Mouse (Mus musculus) ovary, postnatal 36 days (tissue): ENCODE results near the gene Cep83.

Experiments used
- DNase-seq: peaks from one replicate; pipeline ENCODE4 v3.0.0; 2022; ENCODE audit warnings: low spot score, mixed read lengths

Cep83 gene

DNA sequence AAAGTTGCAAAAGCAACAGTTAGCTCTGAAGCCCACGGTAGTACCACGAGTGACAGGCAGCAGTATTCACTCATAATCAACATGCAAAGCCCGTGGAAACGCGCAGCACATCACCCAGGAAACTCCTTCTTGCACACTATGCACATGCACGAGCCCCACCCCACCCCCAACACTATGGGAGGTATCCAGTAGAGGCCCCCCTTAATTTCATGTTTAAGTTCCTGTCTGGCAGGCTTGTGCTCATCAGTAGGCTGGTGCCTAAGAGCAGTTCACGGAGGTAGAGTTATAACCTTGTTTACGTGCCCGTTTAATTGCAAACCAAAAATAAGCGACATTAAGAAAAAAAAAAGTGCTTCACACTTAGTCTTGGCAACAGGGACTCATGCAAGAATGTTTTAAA is 138.9 kb downstream of the Cep83 start:
- no peak for DNase-seq

DNA sequence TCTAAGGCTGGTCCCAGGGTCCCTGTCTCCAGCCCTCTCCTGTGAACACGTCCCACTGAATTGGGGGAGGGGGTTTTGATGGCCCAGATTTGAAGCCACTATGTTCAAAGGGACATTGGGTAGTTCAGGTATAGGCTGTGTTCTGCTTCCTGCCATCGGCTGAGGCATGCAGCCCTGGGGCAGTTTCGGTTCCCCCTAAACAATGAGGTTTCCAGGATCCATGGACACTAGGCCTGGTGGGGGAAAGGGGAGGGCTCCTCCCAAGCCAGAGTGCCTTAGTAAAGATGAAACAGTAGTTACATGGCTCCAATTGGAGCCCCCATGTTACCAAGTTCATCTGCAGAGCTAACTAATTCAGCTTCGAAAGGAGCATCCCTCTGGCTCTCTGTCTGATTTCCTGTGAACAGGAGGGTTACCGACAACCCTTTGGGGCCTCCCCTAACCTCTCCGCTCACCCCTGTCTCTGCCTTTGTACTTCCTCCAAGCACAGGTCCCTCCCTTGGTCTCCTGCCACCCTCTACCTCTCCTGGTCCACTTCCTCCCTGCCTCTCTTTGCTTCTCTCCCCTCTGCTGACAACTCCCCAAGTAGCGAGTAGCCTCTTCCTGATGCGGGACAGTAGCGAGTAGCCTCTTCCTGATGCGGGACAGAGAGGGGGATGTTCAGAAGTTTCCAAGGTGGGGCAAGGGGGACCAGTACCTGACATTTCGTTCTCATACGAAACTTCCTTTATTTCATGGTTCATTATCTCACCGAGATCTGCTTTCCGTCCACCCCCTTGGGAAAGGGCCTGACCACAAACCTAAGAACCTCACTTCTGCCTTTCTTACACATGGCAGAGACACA is 139.7 kb downstream of the Cep83 start:
- DNase-seq, result no peak

DNA sequence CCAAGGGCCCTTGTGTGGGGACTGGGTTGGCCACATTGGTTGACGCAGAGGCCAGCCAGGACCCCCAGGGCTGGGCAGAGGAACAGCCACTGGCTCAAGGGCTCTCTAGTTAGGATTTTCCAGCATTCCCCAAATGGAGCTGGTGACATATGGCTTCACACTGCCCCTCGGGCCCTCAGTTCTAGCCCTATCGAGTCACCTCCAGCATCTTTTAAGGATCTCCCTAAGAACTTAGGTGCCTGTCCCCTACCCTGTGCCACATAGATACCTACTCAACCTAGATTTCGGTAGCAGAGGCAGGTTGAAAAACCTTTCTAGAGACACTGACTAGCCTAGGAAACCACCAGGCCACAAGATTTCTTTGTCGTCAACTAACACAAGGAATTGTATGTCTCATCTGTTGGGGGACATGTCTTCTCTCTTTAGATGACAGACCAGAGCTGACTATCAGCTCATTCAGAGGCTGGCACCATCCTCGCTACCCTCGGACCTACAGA is 140.3 kb downstream of the Cep83 start:
- no peak for DNase-seq

DNA sequence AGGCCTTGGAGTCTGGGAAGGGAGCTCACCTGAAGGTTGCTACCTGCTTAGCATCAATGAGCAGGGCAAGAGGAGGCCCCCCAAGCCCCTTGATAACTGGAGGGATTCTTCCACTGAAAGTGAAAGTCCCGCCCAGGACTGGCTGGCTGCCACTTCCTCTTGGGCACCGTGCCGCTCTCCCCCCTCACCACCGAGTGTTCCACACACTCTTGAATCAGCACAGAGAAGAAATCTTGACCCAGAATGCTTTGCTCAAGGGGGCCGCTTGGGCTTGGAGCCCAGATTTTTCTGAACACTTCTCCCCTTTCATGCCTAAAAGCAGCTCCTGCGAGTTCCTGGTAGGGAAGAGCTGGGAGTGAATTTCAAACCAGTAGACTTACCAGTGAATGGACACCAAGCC is 141.0 kb downstream of the Cep83 start:
- peak; percentile 87 for DNase-seq

DNA sequence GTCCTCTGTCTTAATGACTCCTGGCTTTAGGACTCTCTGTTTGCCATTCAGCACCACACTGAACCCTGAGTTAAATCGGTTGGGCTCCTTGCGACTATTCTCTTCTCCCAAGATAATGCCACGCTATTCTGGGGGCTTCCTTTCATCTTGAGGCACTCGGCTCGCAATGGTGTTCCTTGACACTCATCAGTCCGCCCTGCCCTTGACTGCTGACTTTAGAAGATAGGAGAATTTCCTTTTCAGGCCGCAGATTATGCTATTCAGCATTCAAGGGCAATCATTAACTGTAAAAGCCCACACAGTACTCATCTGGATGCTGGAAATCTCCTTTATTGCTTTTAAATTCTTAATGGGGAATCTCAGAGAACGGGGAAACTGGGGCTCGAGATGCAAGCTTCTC is 147.4 kb downstream of the Cep83 start:
- no peak for DNase-seq
